Mouse (Mus musculus) A20 (cell line): ENCODE measurements around the gene Selenos.

Experiments used
- DNase-seq: peaks from one replicate; pipeline ENCODE4 v3.0.0-alpha.2; 2011; ENCODE audit warnings: low read depth, low spot score

The Selenos gene

GRCm38 (mm10) chr7:66079364-66080230 lies at the start of gene Selenos:
TSS of gene Selenos (plus strand) at chr7:66079649.
- DNase-seq, result peak; percentile 99

- DNase-seq, result no peak
Measured at GRCm38 (mm10) chr7:66036809-66037208, 42.6 kb upstream of the Selenos start.

- DNase-seq, result no peak
Measured at GRCm38 (mm10) chr7:66038261-66038660, 41.2 kb upstream of the Selenos start.

DNA sequence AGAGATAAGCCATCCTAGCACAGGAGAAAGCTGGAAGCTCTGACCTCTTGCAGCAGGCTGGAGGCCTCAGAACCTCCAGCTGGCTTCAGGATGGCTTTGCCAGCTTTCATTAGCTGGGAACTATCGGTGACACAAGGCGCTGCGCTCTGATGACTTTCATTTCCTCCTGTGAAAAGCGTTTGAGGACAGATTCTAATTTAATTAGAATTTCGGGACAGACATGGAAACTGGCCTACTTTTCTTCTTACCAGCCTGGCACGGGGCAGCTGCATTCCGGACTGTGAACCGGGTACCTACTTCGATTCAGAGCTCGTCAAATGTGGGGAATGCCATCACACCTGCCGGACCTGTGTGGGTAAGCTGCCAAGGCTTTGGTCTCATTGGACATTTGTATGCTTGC lies 40.7 kb upstream of the Selenos start:
- DNase-seq, result no peak

DNA sequence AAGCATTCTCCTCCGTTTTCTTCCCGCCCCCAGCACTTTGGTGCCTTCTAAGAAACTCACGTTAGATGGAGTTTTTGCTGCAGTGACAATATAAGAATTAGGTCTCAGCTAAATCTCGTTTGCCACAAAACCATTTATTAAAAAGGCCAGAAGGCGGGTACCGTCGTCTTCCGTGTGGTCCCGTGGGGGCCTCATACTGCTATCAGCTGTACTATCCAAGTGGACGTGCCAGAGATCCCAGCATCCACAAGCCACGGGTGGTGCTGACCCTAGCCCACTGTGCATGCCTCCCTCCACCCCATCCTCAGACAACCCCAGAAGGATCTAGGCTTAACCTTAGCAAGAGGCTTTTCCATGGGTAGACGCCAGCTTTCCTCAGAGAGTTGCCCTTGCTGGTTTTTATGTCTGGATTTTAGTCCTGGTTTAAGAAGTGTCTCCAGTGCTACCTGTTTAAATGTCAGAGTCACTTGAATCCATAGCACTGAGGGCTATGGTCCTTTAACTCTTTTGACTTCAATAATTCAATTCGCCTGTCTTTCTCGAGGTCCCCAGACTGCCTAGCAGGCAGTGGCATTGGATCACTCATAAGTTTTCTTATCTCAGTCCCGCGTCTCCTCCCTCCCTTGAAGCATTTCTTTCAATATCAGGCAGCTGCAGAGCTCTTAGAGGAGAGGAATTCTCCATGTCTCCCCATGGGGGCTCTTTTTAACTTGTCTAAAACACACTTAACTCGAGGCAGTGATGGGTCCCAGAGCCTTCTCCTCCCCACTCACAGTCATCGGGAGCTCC lies 39.2 kb upstream of the Selenos start:
- no peak for DNase-seq

DNA sequence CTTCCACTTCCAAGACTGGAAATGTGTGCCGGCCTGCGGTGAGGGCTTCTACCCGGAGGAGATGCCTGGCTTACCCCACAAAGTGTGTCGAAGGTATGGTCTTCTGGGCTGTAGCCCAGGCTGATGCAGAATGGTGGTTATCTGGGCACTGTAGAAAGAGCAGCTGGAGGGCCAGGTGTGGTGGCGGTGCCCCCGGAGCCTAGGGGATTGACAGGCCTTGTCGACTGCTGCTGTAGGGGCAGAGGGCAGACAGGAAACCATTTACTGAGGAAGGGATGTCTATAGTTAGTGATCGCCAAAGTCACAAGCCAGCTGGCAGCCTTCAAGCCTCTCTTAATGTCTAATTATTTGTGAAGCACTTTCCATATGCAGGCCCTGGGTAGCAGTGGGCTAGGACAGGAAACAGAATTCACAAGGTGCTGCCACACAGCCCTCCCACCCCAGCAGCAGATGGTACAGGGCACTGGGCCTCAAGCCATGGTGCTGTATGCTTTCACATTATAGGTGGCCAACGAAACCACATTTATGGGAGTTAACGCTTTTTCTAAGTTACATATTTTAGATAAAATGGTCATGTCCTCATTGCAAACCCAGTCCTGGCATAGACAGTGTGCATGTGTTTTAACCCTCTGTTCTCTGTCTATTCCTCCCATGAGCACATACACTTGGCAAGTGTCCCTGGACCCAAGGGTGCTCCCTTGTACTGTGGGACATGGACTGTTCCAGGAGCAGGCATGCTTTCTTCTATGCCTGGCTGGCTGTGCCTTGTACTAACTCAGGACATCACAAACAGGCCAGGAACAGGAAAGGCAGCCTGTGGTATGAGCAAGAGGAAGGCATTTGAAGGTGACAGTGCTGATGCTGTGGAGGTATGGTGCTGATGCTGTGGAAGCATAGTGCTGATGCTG lies 35.6 kb upstream of the Selenos start, which contains the start of gene Gm45213:
Gene Gm45213 (plus strand): TSS at position 51 of the 908 bp plus-strand sequence.
- no peak for DNase-seq

DNA sequence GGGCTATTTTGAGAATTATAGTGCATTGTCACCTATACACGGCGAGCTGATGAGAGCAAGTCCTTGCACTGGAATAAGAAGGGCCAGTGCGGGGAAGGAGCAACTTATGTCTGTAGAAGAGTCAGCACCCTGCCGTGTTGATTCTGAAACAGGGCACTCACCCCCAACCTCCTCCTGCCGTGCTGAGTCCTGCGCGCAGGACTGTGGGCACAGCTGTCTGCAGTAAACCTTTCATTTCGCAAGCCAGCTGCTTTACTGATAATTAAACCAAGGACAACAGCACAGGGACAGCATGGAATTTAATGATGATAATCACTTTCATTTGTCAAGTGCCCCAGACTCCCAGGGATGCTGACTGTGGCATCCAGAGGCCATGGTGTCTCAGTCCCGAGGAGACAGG lies 34.8 kb upstream of the Selenos start:
- no peak for DNase-seq

- no peak for DNase-seq
Measured at GRCm38 (mm10) chr7:66046921-66047918, 32.2 kb upstream of the Selenos start.

DNA sequence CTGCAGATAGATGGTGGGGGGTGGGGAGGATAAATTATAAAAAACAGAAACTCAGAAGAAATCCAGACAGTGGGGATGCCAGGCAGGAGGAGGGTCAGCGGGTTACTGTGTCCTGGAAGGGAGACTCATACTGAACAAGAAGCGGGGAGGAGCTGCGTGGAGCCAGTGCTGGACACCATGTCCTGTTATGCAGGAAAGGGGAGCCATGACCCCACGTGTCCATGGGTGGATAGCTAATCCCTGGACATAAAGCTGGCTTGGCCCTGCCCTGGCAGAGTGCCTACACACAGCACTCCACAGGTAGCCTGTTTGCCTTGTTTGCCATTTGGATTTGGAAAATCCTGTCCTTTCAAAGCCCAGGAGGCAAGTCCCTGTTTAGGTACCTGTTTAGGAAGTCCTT lies 31.5 kb upstream of the Selenos start:
- no peak for DNase-seq

DNA sequence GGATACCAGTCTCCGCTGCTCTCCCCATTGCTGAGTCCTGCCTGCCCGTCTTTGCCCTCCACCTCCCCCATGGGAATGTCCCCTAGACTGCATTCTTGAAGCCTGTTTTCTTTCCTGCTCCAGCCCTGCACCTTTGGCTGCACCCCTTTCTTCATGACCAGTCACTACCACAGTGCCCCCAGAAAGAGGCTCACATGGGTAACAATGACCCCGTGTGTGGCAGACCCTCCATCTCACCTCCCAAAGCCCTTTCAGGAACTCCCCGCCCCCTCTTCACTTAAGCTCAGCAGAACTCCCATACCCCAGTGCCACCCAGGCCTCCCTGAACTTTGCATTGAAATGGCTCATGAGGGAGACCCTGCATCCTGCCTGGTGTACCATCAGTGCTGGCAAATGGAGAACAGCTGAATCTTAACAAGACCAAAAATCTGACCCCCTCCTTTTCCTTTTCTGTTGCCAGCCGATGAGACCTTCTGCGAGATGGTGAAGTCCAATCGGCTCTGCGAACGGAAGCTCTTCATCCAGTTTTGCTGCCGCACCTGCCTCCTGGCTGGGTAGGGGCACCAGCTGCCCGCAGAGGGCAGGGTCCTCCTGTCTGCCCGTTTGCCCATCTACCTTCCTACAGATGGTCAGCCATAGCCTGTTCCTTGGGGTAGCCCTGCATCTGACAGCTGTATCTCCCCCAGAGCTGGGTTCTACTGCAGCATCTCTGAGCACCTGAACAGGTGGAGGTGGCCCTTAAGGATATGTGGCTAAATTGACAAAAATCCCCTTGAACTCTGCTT lies 30.8 kb upstream of the Selenos start:
- no peak for DNase-seq

DNA sequence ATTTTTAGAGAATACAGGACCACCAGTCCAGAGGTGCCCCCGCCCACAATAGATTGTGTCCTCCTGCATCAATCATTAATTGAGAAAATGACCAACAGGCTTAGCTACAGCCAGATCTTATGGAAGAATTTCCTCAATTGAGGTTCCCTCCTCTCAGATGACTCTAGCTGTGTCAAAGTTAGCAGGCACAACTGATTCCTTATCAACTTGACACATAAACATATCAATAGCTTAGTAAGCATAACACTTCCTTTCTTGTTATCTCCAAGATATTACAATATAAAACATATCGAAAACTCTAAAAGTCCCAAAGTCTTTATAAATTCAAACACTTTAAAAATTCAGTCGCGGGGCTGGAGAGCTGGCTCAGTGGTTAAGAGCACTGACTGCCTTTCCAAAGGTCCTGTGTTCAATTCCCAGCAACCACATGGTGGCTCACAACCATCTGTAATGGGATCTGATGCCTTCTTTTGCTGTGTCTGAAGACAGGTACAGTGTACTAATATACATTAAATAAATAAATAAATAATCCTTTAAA lies 25.4 kb upstream of the Selenos start:
- DNase-seq, result no peak

DNA sequence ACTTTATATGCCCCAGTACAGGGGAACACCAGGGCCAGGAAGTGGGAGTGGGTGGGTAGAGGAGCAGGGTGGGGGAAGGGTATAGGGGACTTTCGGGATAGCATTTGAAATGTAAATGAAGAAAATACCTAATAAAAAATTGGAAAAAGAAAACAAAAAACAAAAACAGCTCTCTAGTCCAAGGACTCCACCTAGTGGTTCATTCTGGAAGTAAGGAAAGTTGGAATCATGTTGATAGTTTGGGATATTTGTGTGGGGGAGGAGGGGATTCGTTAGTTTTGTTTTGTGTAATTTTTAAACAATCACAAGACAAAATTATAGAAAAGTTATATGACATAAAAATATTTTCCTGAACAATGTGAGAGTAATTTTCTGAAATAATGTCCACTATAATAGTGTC lies 24.1 kb upstream of the Selenos start:
- DNase-seq, result peak; percentile 19

- no peak for DNase-seq
Measured at GRCm38 (mm10) chr7:66058703-66059102, 20.7 kb upstream of the Selenos start, which contains the start of gene Snrpa1. TSS of gene Snrpa1 (plus strand) at chr7:66059003.

DNA sequence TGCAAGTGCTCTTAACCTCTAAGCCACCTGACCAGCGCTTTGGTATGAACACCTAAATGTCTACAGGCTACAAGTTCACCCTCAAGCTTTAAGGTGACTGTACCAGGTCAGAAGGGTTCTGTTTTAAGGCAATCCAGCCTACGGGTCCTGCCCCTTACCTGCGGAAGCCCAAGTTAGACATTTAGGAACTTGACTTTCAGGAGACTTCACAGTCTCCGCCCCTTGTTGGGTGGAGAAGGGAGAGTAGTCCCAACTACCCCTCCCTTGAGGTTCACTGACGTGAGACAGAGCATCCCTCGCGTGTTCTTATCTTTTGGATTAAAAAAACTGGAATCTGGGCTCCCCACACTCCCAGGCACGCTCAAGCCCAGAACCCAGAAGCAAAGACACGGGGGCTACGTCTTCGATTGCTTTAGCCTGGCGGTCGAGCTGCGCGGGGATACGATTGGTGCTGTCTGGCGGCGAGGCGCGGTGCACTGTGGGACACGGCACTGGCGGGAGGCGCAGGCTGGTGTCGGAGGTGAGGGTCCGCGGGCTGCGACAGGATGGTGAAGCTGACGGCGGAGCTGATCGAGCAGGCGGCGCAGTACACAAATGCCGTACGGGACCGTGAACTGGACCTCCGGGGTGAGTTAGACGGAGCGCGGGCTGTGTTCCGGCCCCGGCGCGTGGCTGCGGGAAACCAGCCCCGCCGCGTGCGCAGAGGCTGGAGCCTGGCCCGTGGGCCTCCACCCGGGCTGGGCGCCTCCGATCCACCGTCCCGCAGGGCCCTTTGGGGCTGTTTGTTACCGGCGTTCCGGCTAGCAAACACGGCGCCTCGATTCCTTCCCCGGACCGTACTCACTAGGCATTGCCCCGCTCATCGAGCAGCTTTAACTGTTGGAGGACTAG lies 19.1 kb upstream of the Selenos start:
- DNase-seq, result peak; percentile 92

DNA sequence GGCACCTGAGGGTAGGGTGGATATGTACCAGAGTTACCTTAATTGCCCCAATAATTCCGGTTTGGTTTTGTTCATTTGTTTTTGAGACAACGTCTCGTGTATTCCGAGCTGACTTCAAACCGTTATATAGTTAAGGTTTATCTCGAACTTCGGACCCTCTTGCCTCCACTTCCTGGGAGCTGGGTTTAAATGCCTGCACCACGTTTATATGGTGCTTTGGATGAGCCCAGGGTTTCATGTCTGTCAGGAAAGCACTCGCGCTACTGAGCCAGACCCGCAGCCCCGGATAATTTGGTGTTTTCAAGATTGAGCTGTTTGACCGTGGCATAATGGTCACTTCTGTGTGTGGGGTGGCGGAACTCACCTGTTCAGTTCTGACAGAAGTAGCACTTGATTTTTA lies 18.4 kb upstream of the Selenos start:
- DNase-seq, result peak; percentile 42

- no peak for DNase-seq
Measured at GRCm38 (mm10) chr7:66076411-66076810, 3.0 kb upstream of the Selenos start.

DNA sequence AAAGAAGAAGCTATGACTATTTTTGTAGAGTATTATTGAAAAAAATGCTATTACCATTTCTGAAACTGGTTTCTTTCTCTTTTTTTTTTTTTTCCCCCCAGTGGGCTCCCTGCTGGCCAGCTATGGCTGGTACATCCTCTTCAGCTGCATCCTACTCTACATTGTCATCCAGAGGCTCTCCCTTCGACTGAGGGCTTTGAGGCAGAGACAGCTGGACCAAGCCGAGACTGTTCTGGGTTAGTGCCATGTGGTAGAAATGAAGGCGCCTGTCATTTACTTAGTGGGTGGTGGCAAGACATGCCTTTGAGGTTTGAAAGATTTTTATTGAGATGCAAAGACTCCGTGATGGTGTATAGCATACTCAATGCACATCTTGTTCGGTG lies 773 bp downstream of the Selenos start:
- no peak for DNase-seq

- DNase-seq, result no peak
Measured at GRCm38 (mm10) chr7:66083757-66084156, 4.3 kb downstream of the Selenos start.
